Mouse (Mus musculus) cerebellum, adult 8-10 months (tissue): ENCODE data around the gene Lhfp.
"Not testable (repeated sequence)": the region's sequence is repeated elsewhere in the genome, so short reads cannot be mapped to it uniquely, and the experiment has no call there.

Experiments
- DNase-seq: peaks from one replicate; pipeline ENCODE4 v3.0.0; 2022

Lhfp gene

DNA sequence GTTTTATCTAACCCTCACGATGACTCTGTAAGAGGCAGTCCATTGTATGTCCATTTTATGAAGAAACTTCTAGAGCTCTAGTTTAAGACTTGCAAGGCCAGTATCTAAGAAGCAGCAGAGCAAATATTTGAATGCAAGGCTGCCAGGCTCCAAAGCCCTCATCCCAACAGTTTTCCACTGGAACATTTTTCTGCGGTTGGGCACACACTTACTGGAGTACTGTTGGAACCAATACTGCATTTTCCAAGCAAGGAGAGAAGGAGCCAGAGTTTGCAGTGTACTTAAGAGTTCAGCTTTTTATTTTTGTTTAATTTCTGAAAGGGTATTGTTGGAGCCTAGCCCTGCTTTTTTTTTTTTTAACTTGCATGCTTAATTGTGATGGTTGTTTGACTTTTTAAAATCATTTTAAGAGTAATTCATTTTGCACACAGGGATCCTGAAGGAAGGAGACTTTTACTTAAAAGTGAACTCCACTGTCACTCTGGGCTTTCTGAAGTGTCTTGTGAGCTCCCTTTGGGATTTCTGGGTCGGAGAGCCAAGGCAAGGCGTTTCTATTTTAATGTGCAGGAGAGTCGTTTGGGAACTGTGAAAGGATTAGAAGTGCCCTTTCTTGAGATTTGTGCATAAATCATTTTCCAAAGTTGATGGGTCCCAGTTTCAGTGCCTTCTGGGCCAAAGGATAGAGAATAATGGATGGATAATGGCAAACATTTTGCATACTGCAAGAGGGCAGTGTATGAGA lies 180.4 kb downstream of the Lhfp start:
- DNase-seq: no peak

GRCm38 (mm10) chr3:53224141-53224540 lies 182.8 kb downstream of the Lhfp start:
- DNase-seq: no peak

DNA sequence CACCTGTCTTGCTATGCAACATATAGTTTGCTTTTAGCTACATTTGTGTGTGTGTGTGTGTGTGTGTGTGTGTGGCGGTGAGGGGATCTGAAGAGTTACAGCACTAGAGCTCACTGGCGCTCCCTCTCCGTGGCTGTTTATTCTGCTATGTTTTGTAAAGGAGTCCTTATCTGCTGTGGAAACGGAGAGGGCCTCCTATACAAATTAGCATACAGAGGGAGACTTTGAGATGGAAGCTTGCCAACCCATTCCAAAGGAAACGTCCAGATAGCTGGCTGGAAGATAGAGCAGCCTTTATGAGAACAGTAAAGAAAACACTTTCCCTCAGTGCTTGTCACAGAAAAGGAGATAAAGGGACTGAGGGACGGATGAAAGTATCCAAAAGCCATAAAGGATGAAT lies 184.4 kb downstream of the Lhfp start:
- DNase-seq: no peak

GRCm38 (mm10) chr3:53226223-53226622 lies 184.9 kb downstream of the Lhfp start:
- DNase-seq: no peak

GRCm38 (mm10) chr3:53227866-53228265 lies 186.5 kb downstream of the Lhfp start:
- no peak for DNase-seq

GRCm38 (mm10) chr3:53230562-53230961 lies 189.2 kb downstream of the Lhfp start:
- no peak for DNase-seq

DNA sequence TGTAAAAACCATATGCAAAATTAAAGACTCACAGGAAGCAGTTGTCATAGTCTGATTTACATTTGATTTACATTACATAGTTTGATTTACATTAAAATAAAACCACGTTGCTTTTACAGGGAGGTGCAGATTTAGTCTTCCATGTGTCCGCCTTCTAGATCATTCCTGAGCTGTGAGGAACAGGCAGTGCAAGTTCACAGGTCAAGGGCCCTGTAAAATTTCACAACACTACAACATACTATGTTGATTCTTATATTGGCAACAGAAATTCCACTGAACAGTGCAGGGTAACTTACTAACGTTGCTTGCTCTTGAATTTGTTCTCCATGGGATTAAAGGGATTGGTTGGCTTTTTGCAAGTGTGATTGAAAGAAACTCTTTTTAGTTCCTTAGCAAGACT lies 189.8 kb downstream of the Lhfp start:
- DNase-seq: no peak

- not testable (repeated sequence) for DNase-seq
Measured at GRCm38 (mm10) chr3:53232411-53232810, 191.1 kb downstream of the Lhfp start.

- DNase-seq: no peak
Measured at GRCm38 (mm10) chr3:53234689-53235088, 193.4 kb downstream of the Lhfp start.

- DNase-seq: no peak
Measured at GRCm38 (mm10) chr3:53236471-53236870, 195.1 kb downstream of the Lhfp start.

- no peak for DNase-seq
Measured at GRCm38 (mm10) chr3:53240150-53240549, 198.8 kb downstream of the Lhfp start.

DNA sequence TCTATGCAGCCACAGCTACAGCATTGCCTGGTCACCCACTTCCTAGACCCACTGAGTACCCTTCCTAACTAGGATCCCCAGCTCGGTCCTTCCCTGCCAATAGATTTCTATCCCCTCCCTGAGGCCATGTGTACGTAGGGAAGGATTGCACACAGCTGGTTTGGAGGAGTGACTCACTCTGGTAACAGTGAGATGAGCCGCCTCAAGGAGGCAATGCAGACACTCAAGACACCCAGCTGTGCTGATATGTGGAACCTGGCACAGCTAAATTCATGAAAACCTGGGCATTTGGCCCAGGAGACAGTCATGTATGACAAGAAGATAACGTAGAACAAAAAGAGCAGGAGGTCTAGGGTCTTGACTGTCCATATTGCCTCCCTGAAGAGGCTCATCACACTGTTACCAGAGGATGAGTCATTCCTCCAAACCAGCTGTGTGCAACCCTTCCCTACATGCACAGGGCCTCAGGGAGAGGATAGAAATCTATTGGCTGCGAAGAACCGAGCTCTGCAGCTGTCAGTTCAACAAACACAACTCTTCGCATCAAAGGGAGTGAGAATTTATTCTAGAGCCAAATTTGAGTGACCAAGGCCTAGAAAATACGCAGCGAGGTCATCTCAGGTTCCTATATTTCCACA lies 204.4 kb downstream of the Lhfp start:
- DNase-seq: no peak

DNA sequence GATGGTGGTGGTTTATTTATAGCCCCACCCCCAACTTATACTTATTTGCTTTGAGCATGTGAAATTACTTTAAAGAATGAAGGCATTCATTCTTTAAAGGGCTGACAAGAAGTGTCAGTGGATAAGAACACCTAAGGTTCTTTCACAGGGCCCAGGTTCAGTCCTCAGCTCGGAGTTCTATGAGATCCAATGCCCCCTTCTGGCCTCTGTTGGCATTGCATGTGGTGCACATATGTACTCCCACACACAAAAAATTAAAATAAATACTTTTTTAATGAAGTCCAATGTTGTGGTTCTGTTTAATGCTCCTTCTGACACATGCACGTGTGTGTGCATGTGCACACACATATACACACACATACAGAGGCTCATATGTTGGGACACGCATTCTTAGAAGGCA lies 205.8 kb downstream of the Lhfp start:
- DNase-seq: peak; percentile 51

DNA sequence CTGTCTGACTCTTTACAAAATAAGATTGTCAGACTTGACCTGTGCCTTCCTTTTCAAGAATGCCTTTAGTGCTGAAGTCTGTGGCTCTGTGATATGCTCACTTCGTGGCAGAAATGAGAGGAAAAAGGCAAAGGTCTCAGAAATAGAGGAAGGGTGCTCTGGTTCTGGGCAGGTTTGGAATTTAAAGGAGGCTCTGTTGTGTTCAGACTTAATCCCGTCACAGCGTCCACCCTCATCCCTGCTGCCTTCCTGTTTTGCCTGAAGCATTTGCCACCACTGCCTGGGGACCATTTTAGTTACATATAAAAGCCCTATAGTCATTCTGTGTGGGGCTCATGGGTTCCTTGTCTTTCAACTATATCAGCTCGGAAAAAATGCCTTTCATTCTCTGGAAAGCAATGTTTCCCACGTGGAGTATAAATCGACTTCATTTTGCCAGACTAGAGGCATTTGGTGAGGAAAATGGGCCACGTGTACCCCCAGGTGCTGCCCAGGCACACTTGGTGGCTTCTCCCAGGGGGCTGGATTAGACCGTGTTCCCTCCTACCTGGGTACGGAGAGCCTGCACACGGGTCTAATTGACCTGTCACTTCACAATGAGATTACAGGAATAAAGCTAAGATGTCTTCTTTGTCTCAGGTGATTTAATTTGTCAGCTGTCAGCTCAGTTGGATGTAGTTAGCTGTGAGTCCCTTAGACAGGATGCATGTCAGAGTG lies 207.0 kb downstream of the Lhfp start:
- no peak for DNase-seq

GRCm38 (mm10) chr3:53252556-53252955 lies 211.2 kb downstream of the Lhfp start:
- DNase-seq: no peak

DNA sequence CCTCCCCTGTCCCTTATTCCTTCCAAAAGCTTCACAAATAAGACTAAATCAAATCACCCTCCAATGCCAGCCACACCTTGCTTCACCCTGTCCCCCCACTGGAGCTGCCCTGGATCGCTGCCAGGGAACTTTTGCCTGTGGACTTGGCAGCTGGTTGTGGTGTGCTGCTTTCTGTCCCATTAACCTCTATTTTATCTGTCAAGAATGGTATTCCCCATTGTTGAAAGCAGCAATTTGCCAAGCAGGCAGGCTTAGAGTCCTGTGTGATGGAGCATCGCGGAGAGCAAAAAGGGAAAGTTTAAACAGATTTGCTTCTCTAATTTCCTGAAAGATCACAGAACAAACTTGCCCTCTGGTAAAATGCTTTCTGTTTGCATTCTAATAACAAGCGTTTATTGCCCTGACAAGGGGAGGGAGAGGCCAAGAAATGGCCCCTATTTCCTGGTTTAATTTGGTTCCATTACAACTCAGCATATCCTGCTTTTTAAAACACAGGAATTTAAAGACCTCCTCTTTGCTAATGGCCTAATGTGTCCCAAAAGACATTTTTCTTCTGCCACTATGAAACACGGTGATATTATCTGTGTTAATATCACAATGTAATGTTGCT lies 212.0 kb downstream of the Lhfp start:
- DNase-seq: no peak

DNA sequence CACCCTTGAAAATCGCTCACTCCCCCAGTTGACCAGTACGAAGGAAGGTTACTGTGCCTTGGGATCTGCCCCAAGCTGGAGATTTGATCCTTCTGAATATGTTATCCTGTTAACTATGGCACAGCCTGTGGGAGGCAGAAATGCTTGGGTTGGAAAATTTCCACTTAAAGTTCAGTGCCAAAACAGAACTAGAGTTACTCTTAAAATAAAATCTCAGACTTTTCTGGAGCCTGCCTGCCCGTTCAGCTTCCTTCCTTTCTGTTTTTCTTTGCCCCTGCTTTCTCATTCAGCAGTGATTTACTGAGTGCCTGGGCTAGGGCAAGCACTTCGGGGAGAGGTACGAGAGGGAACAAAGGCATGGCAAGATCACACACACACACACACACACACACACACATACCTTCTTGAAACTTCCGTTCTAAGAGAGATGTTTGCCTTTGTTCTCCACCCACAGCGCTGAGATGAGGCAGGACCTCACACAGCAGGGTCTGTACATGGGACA lies 217.4 kb downstream of the Lhfp start:
- DNase-seq: no peak

GRCm38 (mm10) chr3:53266116-53266515 lies 224.8 kb downstream of the Lhfp start:
- no peak for DNase-seq

DNA sequence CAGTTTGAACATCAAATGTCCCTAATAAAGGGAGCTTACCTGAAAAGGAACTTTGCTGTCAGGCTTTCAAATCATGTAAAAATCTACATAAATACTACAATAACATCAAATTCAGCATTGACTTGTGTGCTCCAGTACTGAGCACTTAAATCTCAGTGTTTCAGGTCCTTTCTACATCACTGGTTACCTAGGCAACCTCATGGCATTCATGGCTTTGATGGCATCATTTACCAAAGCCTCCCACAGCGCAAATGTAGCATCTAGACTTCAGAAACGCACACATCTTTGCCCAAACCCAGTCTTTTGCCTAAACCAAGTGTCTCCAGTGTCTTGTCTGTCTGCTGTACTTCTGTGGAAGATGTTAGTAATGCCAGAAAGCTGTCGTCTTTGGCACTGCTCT lies 225.7 kb downstream of the Lhfp start:
- no peak for DNase-seq

GRCm38 (mm10) chr3:53273220-53273619 lies 231.9 kb downstream of the Lhfp start:
- no peak for DNase-seq

GRCm38 (mm10) chr3:53277993-53278392 lies 236.7 kb downstream of the Lhfp start:
- DNase-seq: no peak

DNA sequence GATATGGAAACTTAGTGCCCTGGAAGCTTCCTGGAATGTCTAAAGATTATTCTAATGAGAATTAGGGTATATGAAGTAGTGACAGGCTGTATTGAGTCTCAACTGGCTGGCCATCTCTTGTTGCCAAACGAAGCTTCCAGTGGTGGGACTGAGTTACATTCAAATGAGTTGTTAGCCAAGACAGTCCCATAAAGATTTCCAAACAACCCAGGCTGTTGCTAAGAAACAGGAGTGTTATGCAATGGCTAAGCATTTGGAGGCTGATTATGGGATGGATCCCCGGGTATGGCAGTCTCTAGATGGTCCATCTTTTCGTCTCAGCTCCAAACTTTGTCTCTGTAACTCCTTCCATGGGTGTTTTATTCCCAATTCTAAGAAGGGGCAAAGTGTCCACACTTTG lies 240.7 kb downstream of the Lhfp start:
- DNase-seq: not testable (repeated sequence)

- no peak for DNase-seq
Measured at GRCm38 (mm10) chr3:53284023-53284422, 242.7 kb downstream of the Lhfp start.
